Mouse (Mus musculus) liver, postnatal 0 days (tissue): ENCODE measurements around the gene Trim38. TPM values are rescaled to one million over a fixed set of nuclear protein-coding genes. Genes with fewer than 3 reads are reported as not detected.

Source experiments
- ATAC-seq: fragments of 200-750 bp; cut with Nextera tagmentation; 2 replicates; pipeline ENCODE4 v1.8.0; 2017; ENCODE audit warnings: mild to moderate bottlenecking, moderate library complexity
- DNase-seq: peaks from one replicate; pipeline ENCODE4 v3.0.0-alpha.2; 2016
- H3K27ac ChIP-seq: fragments of 300-500 bp; sonication (generic); 2 replicates; pipeline ENCODE4 v1.5.1; 2014; ENCODE audit warnings: antibody characterized with exemption, moderate library complexity, mild to moderate bottlenecking, low read depth
- H3K27me3 ChIP-seq: fragments of 300-500 bp; sonication (generic); 2 replicates; pipeline ENCODE4 v1.6.1; 2014; ENCODE audit warnings: low read length, control low read depth, mixed read lengths; ENCODE audit not compliant: insufficient read depth
- H3K36me3 ChIP-seq: fragments of 300-500 bp; sonication (generic); replicated peaks from 2 replicates; pipeline ENCODE4 v1.6.1; 2014; ENCODE audit warnings: mild to moderate bottlenecking, control low read depth, low read length, moderate library complexity, mixed read lengths; ENCODE audit not compliant: insufficient read depth
- H3K4me1 ChIP-seq: fragments of 300-500 bp; sonication (generic); 2 replicates; pipeline ENCODE4 v1.6.1; 2014; ENCODE audit warnings: antibody characterized with exemption, mild to moderate bottlenecking, control low read depth; ENCODE audit not compliant: insufficient read depth
- H3K4me2 ChIP-seq: fragments of 300-500 bp; sonication (generic); 2 replicates; pipeline ENCODE4 v1.6.1; 2014; ENCODE audit warnings: low read depth, mild to moderate bottlenecking, low read length, moderate library complexity, mixed read lengths
- H3K4me3 ChIP-seq: fragments of 300-500 bp; sonication (generic); 2 replicates; pipeline ENCODE4 v1.5.1; 2014; ENCODE audit warnings: low read depth, low read length
- H3K9ac ChIP-seq: fragments of 300-500 bp; sonication (generic); replicated peaks from 2 replicates; pipeline ENCODE4 v1.6.1; 2014; ENCODE audit warnings: mild to moderate bottlenecking, moderate library complexity
- H3K9me3 ChIP-seq: fragments of 300-500 bp; sonication (generic); 2 replicates; pipeline ENCODE4 v1.6.1; 2016; ENCODE audit warnings: mild to moderate bottlenecking, control low read depth, low read length, mixed read lengths
- CTCF ChIP-seq: sonication (generic); IDR thresholded peaks from 2 replicates; pipeline ENCODE4 v1.5.1; 2016; ENCODE audit warnings: antibody characterized with exemption, low read depth
- EP300 ChIP-seq: IDR thresholded peaks from 2 replicates; pipeline ENCODE4 v1.6.1; 2016; ENCODE audit warnings: antibody characterized with exemption, low read depth, mild to moderate bottlenecking
- WGBS: fragments of 180-500 bp; shearing (Covaris S2); extraction: QIAGEN DNeasy Blood & Tissue Kit; methylation state at CpG from one replicate; pipeline ENCODE4 v1.1.7; 2014; ENCODE audit not compliant: insufficient replicate concordance; 5-methylcytosine and 5-hydroxymethylcytosine counted together
- microRNA-seq: library from miRNA; unstranded; fragments of <30 nt; microRNA quantifications from one replicate; pipeline ENCODE4, GENCODE M21; 2016
- polyA plus RNA-seq: library from polyadenylated mRNA; unstranded; fragments of >200 nt; fragmentation: Nextera tagmentation; extraction: Ambion mirVana; gene quantifications from 2 replicates; pipeline ENCODE4 v1.2.1, GENCODE M21; 2015

Trim38 gene
- polyA plus RNA-seq, 1 experiment from 2014 or later, result not detected

DNA sequence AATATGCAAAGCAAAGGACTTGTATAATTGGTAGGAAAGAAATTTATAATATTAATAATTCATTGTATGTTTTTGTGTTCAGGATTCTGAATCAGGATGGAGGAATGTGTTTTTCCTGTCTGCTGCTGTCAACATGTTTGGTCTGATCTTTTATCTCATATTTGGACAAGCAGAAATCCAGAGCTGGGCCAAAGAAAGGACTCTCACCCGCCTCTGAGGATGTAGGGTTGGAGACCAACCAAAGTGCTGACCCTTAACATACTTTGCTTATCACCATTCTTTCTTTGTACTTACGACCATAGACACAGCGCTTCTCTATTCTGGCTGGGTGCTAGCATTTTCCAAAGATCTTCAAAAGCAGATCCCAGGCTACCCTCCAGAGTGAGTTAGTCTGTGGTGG, 52.5 kb downstream of the Trim38 start:
- WGBS, result 48% methylated on average over 3 of the region's 3 CpGs
- H3K4me3 ChIP-seq, result no peak overlapping the region
- DNase-seq, result no peak
- no peak overlapping the region for H3K4me2 ChIP-seq
- no peak overlapping the region for H3K9ac ChIP-seq
- no peaks in the 10 kb centered on the region for H3K27me3 ChIP-seq
- no peak for ATAC-seq
- peaks cover 5% of the 10 kb centered on the region; the same call in 1 of the 2 replicates for H3K4me1 ChIP-seq
- H3K36me3 ChIP-seq, result peaks cover 7% of the 10 kb centered on the region; the same call in 1 of the 2 replicates
- no peaks in the 10 kb centered on the region for H3K9me3 ChIP-seq
- TF ChIP-seq EP300, result no peak
- no peak for TF ChIP-seq CTCF
- H3K27ac ChIP-seq, result no peak overlapping the region

DNA sequence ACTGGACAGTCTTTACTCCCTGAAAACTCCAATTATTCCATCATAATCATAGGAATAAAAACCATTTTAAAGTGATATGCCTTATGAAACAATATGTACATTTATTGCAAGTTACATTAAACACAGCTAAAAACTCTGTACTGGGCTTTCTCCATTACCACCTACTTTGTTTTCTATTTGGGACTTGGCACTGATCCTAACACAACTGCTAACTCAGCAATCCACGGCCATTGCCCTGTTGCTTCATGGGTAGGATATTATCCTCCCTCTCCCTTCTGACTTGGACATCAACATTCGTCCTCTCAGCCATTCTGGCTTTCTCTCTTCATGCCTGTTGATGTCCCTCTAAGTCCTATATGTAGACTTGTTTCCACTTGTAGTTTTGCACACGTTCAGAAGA, 56.9 kb downstream of the Trim38 start:
- DNase-seq, result no peak
- H3K27me3 ChIP-seq, result no peaks in the 10 kb centered on the region
- TF ChIP-seq EP300 (no peak), CTCF (no peak)
- 50% methylated on average over 3 of the region's 3 CpGs for WGBS
- no peaks in the 10 kb centered on the region for H3K36me3 ChIP-seq
- no peak overlapping the region for H3K4me3 ChIP-seq
- no peaks in the 10 kb centered on the region for H3K9me3 ChIP-seq
- H3K4me2 ChIP-seq, result no peak overlapping the region
- no peak overlapping the region for H3K9ac ChIP-seq
- no peak overlapping the region for H3K27ac ChIP-seq
- peak; percentile 64 for ATAC-seq
- no peaks in the 10 kb centered on the region for H3K4me1 ChIP-seq

DNA sequence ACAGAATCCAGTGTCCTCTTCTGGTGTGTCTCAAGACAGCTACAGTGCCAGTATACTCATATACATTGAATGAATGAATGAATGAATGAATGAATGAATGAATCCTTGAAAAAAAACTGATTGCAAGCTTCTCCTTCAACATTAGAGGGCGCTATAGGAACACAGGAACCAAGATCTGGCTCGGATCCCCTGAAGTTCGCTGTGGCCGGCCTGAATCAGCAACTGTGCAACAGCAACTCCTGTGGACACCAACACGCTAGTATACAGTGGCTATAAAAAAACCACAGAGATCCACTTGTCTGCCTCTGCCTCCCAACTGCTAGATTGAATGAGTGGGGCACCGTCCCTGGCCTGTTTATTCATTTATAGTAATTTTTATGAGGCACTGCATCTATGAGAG, 63.3 kb downstream of the Trim38 start:
- H3K9me3 ChIP-seq, result no peaks in the 10 kb centered on the region
- H3K36me3 ChIP-seq, result no peaks in the 10 kb centered on the region
- WGBS, result 13% methylated on average over 6 of the region's 6 CpGs
- no peak overlapping the region for H3K4me3 ChIP-seq
- no peaks in the 10 kb centered on the region for H3K4me1 ChIP-seq
- DNase-seq (peak; percentile 51), ATAC-seq (no peak)
- H3K27me3 ChIP-seq, result no peaks in the 10 kb centered on the region
- TF ChIP-seq EP300 (no peak), CTCF (peak; percentile 82)
- H3K4me2 ChIP-seq, result no peak overlapping the region
- no peak overlapping the region for H3K9ac ChIP-seq
- no peak overlapping the region for H3K27ac ChIP-seq

DNA sequence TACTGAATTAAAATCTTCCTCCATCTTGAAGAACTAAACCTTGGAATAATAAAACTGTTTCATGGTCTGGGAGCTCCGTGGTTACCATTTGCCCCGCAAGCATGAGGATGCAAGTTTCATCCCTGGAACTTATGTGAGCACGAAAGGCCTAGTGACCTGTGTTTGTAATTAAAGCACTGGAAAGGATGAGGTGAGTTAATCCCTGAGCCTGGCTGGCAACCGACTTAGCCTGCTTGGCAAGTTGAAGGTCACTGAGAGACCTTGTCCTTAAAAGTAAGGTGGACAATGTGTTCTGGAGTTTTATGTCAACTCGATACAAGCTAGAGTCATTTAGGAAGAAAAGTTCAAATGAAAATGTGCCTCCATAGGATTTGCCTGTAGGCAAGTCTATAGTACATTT, 65.1 kb downstream of the Trim38 start:
- Histone ChIP-seq H3K4me3 (no peak overlapping the region), H3K36me3 (no peaks in the 10 kb centered on the region), H3K27ac (no peak overlapping the region), H3K27me3 (no peaks in the 10 kb centered on the region), H3K9me3 (no peaks in the 10 kb centered on the region), H3K9ac (no peak overlapping the region), H3K4me2 (no peak overlapping the region), H3K4me1 (no peaks in the 10 kb centered on the region)
- TF ChIP-seq EP300 (no peak), CTCF (no peak)
- DNase-seq (no peak), ATAC-seq (no peak)
- 87% methylated on average over 5 of the region's 5 CpGs for WGBS

DNA sequence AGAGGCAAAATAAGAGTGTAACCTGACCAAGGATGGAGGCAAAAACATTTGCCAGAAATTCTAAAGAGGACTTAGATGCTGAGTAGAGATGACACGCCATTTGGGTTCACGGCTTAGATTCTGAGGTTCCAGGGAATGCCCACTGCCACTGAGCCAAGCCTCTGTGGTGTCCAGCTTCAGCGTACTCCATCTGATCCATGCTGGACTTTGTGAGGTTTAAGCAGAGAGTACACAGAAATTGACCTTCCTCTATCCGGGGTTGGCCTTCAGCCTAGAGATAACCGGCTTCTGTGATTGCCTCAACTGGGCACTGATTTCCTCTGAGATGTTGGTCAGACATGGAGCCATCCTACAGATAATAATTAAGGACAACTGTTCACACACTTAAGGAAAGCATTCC, 66.9 kb downstream of the Trim38 start:
- 56% methylated on average over 5 of the region's 5 CpGs for WGBS
- Histone ChIP-seq H3K4me1 (peaks cover 3% of the 10 kb centered on the region; the same call in 1 of the 2 replicates), H3K27ac (peak overlapping the region; percentile 56; the same call in 1 of the 2 replicates), H3K36me3 (no peaks in the 10 kb centered on the region), H3K9me3 (no peaks in the 10 kb centered on the region), H3K27me3 (no peaks in the 10 kb centered on the region), H3K4me2 (0 out of 2 replicates have a peak overlapping the region, but pooled peaks have one; percentile 15), H3K4me3 (no peak overlapping the region), H3K9ac (no peak overlapping the region)
- TF ChIP-seq CTCF (no peak), EP300 (no peak)
- DNase-seq (peak; percentile 35), ATAC-seq (peak; percentile 95)

DNA sequence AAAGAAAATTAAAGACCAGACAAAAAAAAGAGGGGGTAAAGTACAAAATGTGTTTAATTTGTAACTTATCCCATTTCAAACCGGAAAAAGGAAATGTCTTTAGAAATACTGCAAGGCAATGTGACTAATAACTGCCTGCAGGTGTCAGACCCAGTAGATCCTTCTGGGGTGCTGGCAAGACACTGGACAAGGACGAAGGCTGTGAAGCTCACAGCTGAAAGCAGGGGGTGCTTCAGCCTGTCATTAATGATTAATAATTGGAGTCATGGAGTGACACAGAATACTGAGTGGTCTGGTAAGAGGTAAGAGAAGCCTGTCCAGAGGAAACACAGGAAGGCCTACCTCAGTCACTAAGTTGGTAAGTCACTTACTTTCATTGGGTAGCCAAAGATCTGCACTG, 69.6 kb downstream of the Trim38 start, which contains the start of gene Slc17a3:
TSS of gene Slc17a3 (plus strand) at position 127 of the 400 bp plus-strand sequence.
- TF ChIP-seq EP300, result no peak
- no peak for TF ChIP-seq CTCF
- WGBS, result 62% methylated on average over 2 of the region's 2 CpGs
- Histone ChIP-seq H3K4me1 (peaks cover 3% of the 10 kb centered on the region; the same call in 1 of the 2 replicates), H3K27ac (peak within 1 kb of the TSS; percentile 44; the same call in 1 of the 2 replicates), H3K36me3 (no peaks in the 10 kb centered on the region), H3K4me2 (peak within 1 kb of the TSS; percentile 54), H3K27me3 (no peaks in the 10 kb centered on the region), H3K4me3 (no peak within 1 kb of the TSS), H3K9ac (no peak within 1 kb of the TSS), H3K9me3 (no peaks in the 10 kb centered on the region)
- ATAC-seq, result no peak
- no peak for DNase-seq

Small RNA genes lying within 50 kb of the gene (microRNA-seq; reads per million reads assigned to microRNA genes)
- gene Gm44314, result not detected
- gene Gm44484, result not detected

Other genes with a start within 250 kb of the Trim38 start
- gene Hist1h4h, start 238.9 kb upstream of the Trim38 start, polyA plus RNA-seq, result 7.2 and 7.5 TPM in 2 replicates
- gene Hist1h2af, start 236.0 kb upstream of the Trim38 start, polyA plus RNA-seq, result 9.7 and 9.8 TPM in 2 replicates
- 3.7 and 6.3 TPM in 2 replicates for gene Hist1h3g, start 234.5 kb upstream of the Trim38 start, polyA plus RNA-seq
- gene Hist1h2bh, start 226.5 kb upstream of the Trim38 start, polyA plus RNA-seq, result 0.58 and 0.64 TPM in 2 replicates
- 1.3 and 1.5 TPM in 2 replicates for gene Hist1h3f, start 225.9 kb upstream of the Trim38 start, polyA plus RNA-seq
- 1.1 and 1.2 TPM in 2 replicates for gene Hist1h4f, start 218.3 kb upstream of the Trim38 start, polyA plus RNA-seq
- 0.43 and 0.51 TPM in 2 replicates for gene Hist1h1d, start 216.7 kb upstream of the Trim38 start, polyA plus RNA-seq
- 3.6 and 4.6 TPM in 2 replicates for gene Hist1h3e, start 207.5 kb upstream of the Trim38 start, polyA plus RNA-seq
- gene Hist1h2ae, start 198.7 kb upstream of the Trim38 start, polyA plus RNA-seq, result 62.4 and 66.0 TPM in 2 replicates
- gene Hist1h2bg, start 198.5 kb upstream of the Trim38 start, polyA plus RNA-seq, result 6.1 and 7.8 TPM in 2 replicates
- gene Hist1h2bf, start 195.7 kb upstream of the Trim38 start, polyA plus RNA-seq, result 2.9 and 5.8 TPM in 2 replicates
- gene Hist1h2ad, start 195.5 kb upstream of the Trim38 start, polyA plus RNA-seq, result 2.0 and 2.6 TPM in 2 replicates
- 4.7 and 5.8 TPM in 2 replicates for gene Hist1h3d, start 194.2 kb upstream of the Trim38 start, polyA plus RNA-seq
- 89.1 and 94.3 TPM in 2 replicates for gene Hist1h4d, start 188.3 kb upstream of the Trim38 start, polyA plus RNA-seq
- gene Hist1h2be, start 148.8 kb upstream of the Trim38 start, polyA plus RNA-seq, result 0.49 and 0.51 TPM in 2 replicates
- 13.3 and 16.0 TPM in 2 replicates for gene Hist1h1e, start 147.4 kb upstream of the Trim38 start, polyA plus RNA-seq
- 0.86 and 0.88 TPM in 2 replicates for gene Hist1h2ac, start 86.0 kb upstream of the Trim38 start, polyA plus RNA-seq
- 168 and 180 TPM in 2 replicates for gene Hist1h2bc, start 85.7 kb upstream of the Trim38 start, polyA plus RNA-seq
- gene Hist1h1t, start 74.1 kb upstream of the Trim38 start, polyA plus RNA-seq, result not detected in 2 replicates
- 6.2 and 6.5 TPM in 2 replicates for gene Hist1h4c, start 71.5 kb upstream of the Trim38 start, polyA plus RNA-seq
- 24.0 and 25.1 TPM in 2 replicates for gene Hfe, start 59.1 kb upstream of the Trim38 start, polyA plus RNA-seq
- gene Hist1h1c, start 31.1 kb upstream of the Trim38 start, polyA plus RNA-seq, result 69.6 and 74.1 TPM in 2 replicates
- gene Hist1h3c, start 24.3 kb upstream of the Trim38 start, polyA plus RNA-seq, result 2.8 and 3.5 TPM in 2 replicates
- gene Hist1h2bb, start 23.2 kb upstream of the Trim38 start, polyA plus RNA-seq, result 1.6 and 2.7 TPM in 2 replicates
- gene Hist1h2ab, start 18.8 kb upstream of the Trim38 start, polyA plus RNA-seq, result 46.5 and 47.4 TPM in 2 replicates
- gene Hist1h3b, start 17.6 kb upstream of the Trim38 start, polyA plus RNA-seq, result 10.2 and 16.0 TPM in 2 replicates
- gene Hist1h4b, start 12.9 kb upstream of the Trim38 start, polyA plus RNA-seq, result 2.5 and 3.2 TPM in 2 replicates
- gene Hist1h4a, start 8.7 kb upstream of the Trim38 start, polyA plus RNA-seq, result 0.40 and 0.49 TPM in 2 replicates
- gene Hist1h3a, start 7.5 kb upstream of the Trim38 start, polyA plus RNA-seq, result 6.1 and 7.5 TPM in 2 replicates
- gene Hist1h1a, start 6.2 kb upstream of the Trim38 start, polyA plus RNA-seq, result 2.8 and 4.6 TPM in 2 replicates
- gene Slc17a2, start 37.1 kb downstream of the Trim38 start, polyA plus RNA-seq, result 37.0 and 39.8 TPM in 2 replicates
- gene Slc17a3, start 69.5 kb downstream of the Trim38 start, polyA plus RNA-seq, result 4.8 and 6.0 TPM in 2 replicates
- gene Slc17a1, start 97.8 kb downstream of the Trim38 start, polyA plus RNA-seq, result 1.0 and 1.2 TPM in 2 replicates
- gene Slc17a4, start 145.1 kb downstream of the Trim38 start, polyA plus RNA-seq, result 1.1 and 2.0 TPM in 2 replicates
- gene Hist1h2ba, start 164.2 kb downstream of the Trim38 start, polyA plus RNA-seq, result not detected in 2 replicates
- gene Hist1h2aa, start 164.5 kb downstream of the Trim38 start, polyA plus RNA-seq, result not detected in 2 replicates
- not detected in 2 replicates for gene Scgn, start 221.3 kb downstream of the Trim38 start, polyA plus RNA-seq